Mouse (Mus musculus) ovary, postnatal 36 days (tissue): Measurements from ENCODE around the gene Cdt1.

ENCODE experiments used
- DNase-seq: peaks from one replicate; pipeline ENCODE4 v3.0.0; 2022; ENCODE audit warnings: low spot score, mixed read lengths

The Cdt1 gene

DNA sequence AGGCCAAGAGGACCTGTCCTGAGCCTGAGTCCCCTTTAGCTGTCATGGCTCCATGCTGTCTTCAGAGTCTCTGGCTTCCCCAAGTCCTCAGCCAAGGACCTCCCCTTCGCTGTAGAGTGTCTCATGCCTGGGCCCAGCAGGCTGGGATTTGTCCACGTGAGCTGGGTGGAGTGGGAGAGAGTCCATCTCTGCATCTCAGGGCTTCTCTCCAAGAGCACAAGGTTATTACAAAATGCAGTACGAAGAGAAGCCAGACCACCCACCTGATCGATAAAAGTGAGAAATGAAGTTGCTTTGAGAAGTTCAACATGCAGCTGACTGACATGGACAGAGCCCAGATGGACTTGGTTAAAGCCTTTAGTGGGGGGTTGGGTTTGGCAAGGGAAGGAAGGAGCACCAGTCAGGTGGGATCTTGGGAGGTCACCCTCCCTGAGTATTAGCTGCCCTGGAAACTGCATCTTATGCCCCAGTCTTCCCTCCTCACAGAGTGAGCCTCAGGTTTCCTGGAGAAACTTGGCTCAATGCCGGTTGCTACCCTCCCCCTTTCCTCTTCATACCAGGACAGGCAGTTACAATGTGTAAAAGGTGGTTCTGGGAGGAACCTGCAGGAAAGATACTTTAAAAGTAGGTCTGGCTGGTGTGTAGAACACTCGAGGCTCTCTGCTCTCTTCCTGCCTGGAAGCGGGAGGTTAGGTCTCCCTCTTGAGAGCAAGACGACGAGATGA is 48.5 kb downstream of the Cdt1 start:
- no peak for DNase-seq

DNA sequence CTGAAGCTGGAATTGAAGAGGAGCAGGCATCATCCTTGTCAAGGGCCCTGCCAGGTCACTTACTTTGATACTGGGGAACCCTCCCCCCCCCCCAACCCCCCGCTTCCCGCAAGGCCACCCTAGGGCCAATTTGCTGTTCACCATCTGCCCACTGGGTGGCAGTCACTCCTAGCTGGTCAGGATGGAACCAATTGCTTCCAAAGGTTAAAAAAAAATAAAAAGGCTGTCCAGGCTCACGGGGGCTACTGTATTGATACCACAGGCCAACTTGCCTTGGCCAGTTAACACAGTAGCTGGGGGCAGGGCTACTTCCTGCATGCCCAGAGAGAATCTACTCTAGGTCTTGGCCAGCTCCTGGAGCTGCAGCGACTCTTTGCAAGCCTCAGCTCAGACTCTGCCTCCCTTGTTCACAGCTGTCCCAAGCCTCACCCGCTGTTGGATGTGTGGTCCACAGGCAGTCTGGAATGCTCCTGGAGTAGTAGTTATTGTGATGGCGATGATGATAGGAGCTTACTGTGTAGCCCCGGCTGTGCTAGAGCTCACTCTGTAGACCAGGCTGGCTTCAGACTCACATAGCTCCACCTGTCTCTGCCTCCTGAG is 50.2 kb downstream of the Cdt1 start:
- peak; percentile 80 for DNase-seq

DNA sequence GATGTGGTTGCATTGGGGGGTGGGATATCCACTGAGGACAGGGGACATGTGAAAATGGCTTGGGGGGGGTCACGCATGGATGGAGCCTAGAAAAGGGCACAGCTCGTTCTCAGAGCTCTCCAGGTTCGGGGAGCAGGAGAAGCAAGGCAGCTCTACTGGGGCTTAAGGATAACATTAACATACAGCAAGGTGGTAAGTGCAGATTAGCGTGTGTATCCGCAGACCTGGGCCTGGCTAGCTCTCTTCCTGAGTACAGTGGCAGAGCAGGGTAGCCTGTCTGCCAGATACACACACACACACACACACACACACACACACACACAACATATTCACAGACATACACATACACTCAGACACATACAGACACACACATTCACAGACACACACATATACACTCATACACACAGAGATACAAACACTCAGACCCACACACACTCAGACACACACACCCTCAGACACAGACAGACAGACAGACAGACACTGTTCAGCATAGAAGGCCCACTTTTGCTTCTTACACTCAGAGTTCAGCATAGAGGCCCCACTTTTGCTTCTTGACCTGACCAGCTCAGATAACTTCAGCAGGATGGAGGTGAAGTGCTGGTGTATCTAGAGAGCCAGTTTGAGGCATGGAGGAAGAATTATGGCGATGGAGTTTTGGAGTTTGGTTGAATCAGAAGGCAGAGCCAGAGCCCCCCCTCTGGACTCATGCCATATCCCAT is 51.0 kb downstream of the Cdt1 start:
- no peak for DNase-seq

DNA sequence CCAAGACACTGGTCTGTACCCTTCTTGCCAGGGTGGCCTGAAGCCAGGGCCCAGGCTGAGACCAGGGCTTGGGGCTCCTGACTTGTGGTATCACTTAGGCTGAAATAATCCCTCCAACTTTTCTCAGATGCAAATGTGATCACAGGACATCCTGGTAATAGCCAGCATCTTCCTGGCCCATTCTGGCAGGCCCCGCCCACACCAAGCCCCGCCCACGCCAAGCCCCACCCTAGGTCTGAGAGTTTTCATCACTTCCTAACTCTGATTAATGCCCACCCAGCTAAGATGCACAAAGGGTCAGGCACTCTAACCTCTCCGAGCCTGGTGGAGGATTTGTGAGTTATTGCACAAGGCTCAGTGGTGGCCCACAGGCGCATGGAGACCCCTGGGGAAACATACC is 52.6 kb downstream of the Cdt1 start:
- no peak for DNase-seq

DNA sequence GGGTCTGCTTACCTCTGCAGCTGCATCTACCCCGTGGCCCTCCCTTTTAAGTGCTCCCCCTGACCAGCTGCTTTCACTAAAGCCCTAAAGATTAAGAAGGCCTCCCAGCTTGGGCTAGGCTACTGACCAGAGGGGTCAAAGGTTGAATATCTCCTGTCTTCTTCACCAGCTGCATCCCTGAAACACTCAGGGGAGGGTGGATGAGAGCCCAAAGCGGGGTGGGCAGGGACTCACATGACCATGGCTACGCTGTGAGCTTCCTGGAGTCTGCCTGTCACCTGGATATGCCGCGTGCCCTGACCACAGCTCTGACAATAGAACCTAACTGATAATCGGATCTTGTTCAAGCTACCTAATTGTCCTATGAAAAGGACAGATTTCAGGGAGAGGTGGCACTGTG is 54.9 kb downstream of the Cdt1 start, which contains the start of gene Pabpn1l:
Gene Pabpn1l, minus strand, starts transcription at position 13 of the 400 bp plus-strand sequence.
- DNase-seq = no peak
